Comparison of ENCODE assay signal across 9 mouse cellular contexts in the genomic region with DNA sequence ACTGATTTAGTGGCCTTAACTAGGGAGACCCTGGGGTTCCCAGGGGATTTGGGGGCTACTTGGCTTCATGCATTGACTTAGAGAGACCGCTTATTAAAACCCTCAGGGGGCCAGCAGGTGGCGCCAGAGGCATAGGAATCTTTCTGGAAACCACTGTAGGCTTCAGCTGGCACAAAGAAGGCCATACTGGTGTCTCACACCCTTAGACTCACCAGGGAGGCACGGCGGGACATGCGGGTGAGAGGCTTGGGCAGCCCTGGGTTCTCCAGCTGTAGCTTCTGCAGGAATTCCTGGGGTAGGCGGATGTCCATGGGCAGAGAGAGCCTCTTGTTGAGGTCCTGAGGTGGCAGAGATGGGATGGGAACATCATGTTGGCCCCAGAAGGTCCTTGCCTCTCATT. TPM values are rescaled to one million over a fixed set of nuclear protein-coding genes. Genes with fewer than 3 reads are reported as not detected.
A peak's percentile ranks its signal among the peaks of the same experiment; 100 is the strongest.
DNase-seq lines count a peak whose midpoint lies in the region; ATAC-seq lines count a peak whose summit lies in the region.
"Had no signal": no experiment of that assay in that cellular context is flagged by ENCODE, and none has a peak within 500 bp of the region (broad histone marks: within the 10 kb centered on the region; RNA-seq: fewer than 3 reads in every experiment).

No protein-coding gene starts in this region.

- no peak overlapping the region for H3K4me3 ChIP-seq in embryonic facial prominence, embryonic 11.5 days (ENCODE audit: low read depth, low read length)
- no peak overlapping the region for H3K4me3 ChIP-seq in heart, embryonic 15.5 days
- H3K4me3 ChIP-seq in lung, embryonic 15.5 days = no peak overlapping the region
- H3K4me3 ChIP-seq: erythroblast, embryonic 14.5 days had no signal

- no peaks in the 10 kb centered on the region for H3K9me3 ChIP-seq in embryonic facial prominence, embryonic 11.5 days (replicated peaks; ENCODE audit: control insufficient read depth, low read length)
- H3K9me3 ChIP-seq in heart, embryonic 15.5 days (replicated peaks) = no peaks in the 10 kb centered on the region
- H3K9me3 ChIP-seq in lung, embryonic 15.5 days = no peaks in the 10 kb centered on the region

- H3K27me3 ChIP-seq in embryonic facial prominence, embryonic 11.5 days (ENCODE audit: control insufficient read depth, insufficient read depth, low read length) = no peaks in the 10 kb centered on the region
- no peaks in the 10 kb centered on the region for H3K27me3 ChIP-seq in heart, embryonic 15.5 days
- H3K27me3 ChIP-seq in lung, embryonic 15.5 days = no peaks in the 10 kb centered on the region

- peaks cover 3% of the 10 kb centered on the region; the same call in 1 of the 2 replicates for H3K4me1 ChIP-seq in embryonic facial prominence, embryonic 11.5 days (ENCODE audit: control insufficient read depth, insufficient read depth, low read length)
- H3K4me1 ChIP-seq in heart, embryonic 15.5 days (replicated peaks) = peaks cover 11% of the 10 kb centered on the region
- peaks cover 19% of the 10 kb centered on the region for H3K4me1 ChIP-seq in lung, embryonic 15.5 days

- peak; percentile 58 for DNase-seq in CD4-positive helper T cell, adult 2 months (ENCODE audit: low read depth, low spot score)
- DNase-seq in adrenal gland, postnatal 14 days = peak; percentile 92
- peak; percentile 90 for DNase-seq in embryonic facial prominence, embryonic 11.5 days (ENCODE audit: low spot score)
- DNase-seq in large intestine, adult 2 months (ENCODE audit: low read depth, low spot score) = peak; percentile 70
- DNase-seq in ovary, postnatal 14 days (ENCODE audit: low spot score) = peak; percentile 73
- peak; percentile 83 for DNase-seq in thymus, postnatal 14 days

- H3K27ac ChIP-seq in embryonic facial prominence, embryonic 11.5 days (replicated peaks; ENCODE audit: low read depth, low read length) = no peak overlapping the region
- no peak overlapping the region for H3K27ac ChIP-seq in heart, embryonic 15.5 days
- H3K27ac ChIP-seq in lung, embryonic 15.5 days = no peak overlapping the region

- 31% methylated on average over 6 of the region's 6 CpGs for WGBS in embryonic facial prominence, embryonic 11.5 days
- WGBS in heart, embryonic 15.5 days = 16% methylated on average over 6 of the region's 6 CpGs
- WGBS in large intestine, adult 2 months = 22% methylated on average over 6 of the region's 6 CpGs
- 23% methylated on average over 6 of the region's 6 CpGs for WGBS in lung, embryonic 15.5 days

- no peak; the same call in 1 of the 2 replicates for ATAC-seq in embryonic facial prominence, embryonic 11.5 days (replicated peaks; ENCODE audit: insufficient number of reproducible peaks, low FRiP score, low TSS enrichment, low read depth)
- ATAC-seq in heart, embryonic 15.5 days (replicated peaks; ENCODE audit: insufficient number of reproducible peaks, insufficient read depth, low FRiP score, low read depth) = 0 out of 2 replicates have a peak, but pooled peaks have one; percentile 10
- ATAC-seq in lung, embryonic 15.5 days (ENCODE audit: borderline replicate concordance, extremely low read depth, low FRiP score, low TSS enrichment) = 0 out of 2 replicates have a peak, but pooled peaks have one; percentile 7

- no peak overlapping the region for H3K9ac ChIP-seq in embryonic facial prominence, embryonic 11.5 days (replicated peaks; ENCODE audit: low read length)
- no peak overlapping the region for H3K9ac ChIP-seq in heart, embryonic 15.5 days
- no peak overlapping the region for H3K9ac ChIP-seq in lung, embryonic 15.5 days

- no peak overlapping the region for H3K4me2 ChIP-seq in embryonic facial prominence, embryonic 11.5 days (ENCODE audit: low read depth, low read length)
- no peak overlapping the region for H3K4me2 ChIP-seq in heart, embryonic 15.5 days
- H3K4me2 ChIP-seq in lung, embryonic 15.5 days = no peak overlapping the region

- no peaks in the 10 kb centered on the region for H3K36me3 ChIP-seq in embryonic facial prominence, embryonic 11.5 days (replicated peaks; ENCODE audit: control insufficient read depth, insufficient read depth, low read depth, low read length)
- no peaks in the 10 kb centered on the region for H3K36me3 ChIP-seq in heart, embryonic 15.5 days
- H3K36me3 ChIP-seq in lung, embryonic 15.5 days = no peaks in the 10 kb centered on the region

RNA-seq across cellular contexts. Expression of a gene that starts 18.2 kb away (rescaled TPM):
- total RNA-seq in adrenal gland, postnatal 14 days (2021) = 16.7 and 17.9 TPM in 2 replicates
- 1.6 and 2.3 TPM in 2 replicates for polyA plus RNA-seq in embryonic facial prominence, embryonic 11.5 days (2014; fragmentation: Nextera tagmentation; extraction: Ambion mirVana)
- polyA plus RNA-seq in heart, embryonic 15.5 days (2015; fragmentation: Nextera tagmentation; extraction: Ambion mirVana) = 1.8 and 2.6 TPM in 2 replicates
- 63.6 and 113 TPM in 2 replicates for polyA plus RNA-seq in large intestine, adult 2 months (2012; rRNA removed)
- 6.5 and 7.7 TPM in 2 replicates for polyA plus RNA-seq in lung, embryonic 15.5 days (2015; fragmentation: Nextera tagmentation; extraction: Ambion mirVana)
- polyA plus RNA-seq: erythroblast, embryonic 14.5 days had no signal

RNA-seq across cellular contexts. Expression of a gene that starts 53.4 kb away (rescaled TPM):
- 7.3 and 7.9 TPM in 2 replicates for total RNA-seq in adrenal gland, postnatal 14 days (2021)
- polyA plus RNA-seq in embryonic facial prominence, embryonic 11.5 days (2014; fragmentation: Nextera tagmentation; extraction: Ambion mirVana) = 8.1 and 9.0 TPM in 2 replicates
- polyA plus RNA-seq in heart, embryonic 15.5 days (2015; fragmentation: Nextera tagmentation; extraction: Ambion mirVana) = 7.2 and 11.2 TPM in 2 replicates
- polyA plus RNA-seq in large intestine, adult 2 months (2012; rRNA removed) = 26.1 and 31.4 TPM in 2 replicates
- polyA plus RNA-seq in lung, embryonic 15.5 days (2015; fragmentation: Nextera tagmentation; extraction: Ambion mirVana) = 15.0 and 16.3 TPM in 2 replicates
- polyA plus RNA-seq: erythroblast, embryonic 14.5 days had no signal
